Mouse (Mus musculus): Measurements from ENCODE around the gene Psmc1.

The Psmc1 gene

GRCm38 (mm10) chr12:100109986-100110696 lies at the start of gene Psmc1:
Gene Psmc1 (plus strand): TSS chr12:100110154.
- DNase-seq (ENCODE audit: low read depth, low spot score), result peak; percentile 95

- no peak for DNase-seq (ENCODE audit: low read depth, low spot score)
These were observed 48.9 kb upstream of the Psmc1 start for GRCm38 (mm10) chr12:100061071-100061470.

GRCm38 (mm10) chr12:100061826-100062225 lies 48.1 kb upstream of the Psmc1 start:
- DNase-seq (ENCODE audit: low read depth, low spot score), result no peak

- DNase-seq (ENCODE audit: low read depth, low spot score), result no peak
These were observed 47.4 kb upstream of the Psmc1 start for GRCm38 (mm10) chr12:100062584-100062983.

GRCm38 (mm10) chr12:100065109-100065508 lies 44.8 kb upstream of the Psmc1 start:
- no peak for DNase-seq (ENCODE audit: low read depth, low spot score)

- DNase-seq (ENCODE audit: low read depth, low spot score), result no peak
These were observed 42.5 kb upstream of the Psmc1 start for GRCm38 (mm10) chr12:100067477-100067876.

- peak; percentile 43 for DNase-seq (ENCODE audit: low read depth, low spot score)
These were observed 36.7 kb upstream of the Psmc1 start for GRCm38 (mm10) chr12:100073201-100073672.

GRCm38 (mm10) chr12:100075715-100076114 lies 34.2 kb upstream of the Psmc1 start:
- DNase-seq (ENCODE audit: low read depth, low spot score), result no peak

GRCm38 (mm10) chr12:100079636-100080286 lies 30.2 kb upstream of the Psmc1 start:
- no peak for DNase-seq (ENCODE audit: low read depth, low spot score)

GRCm38 (mm10) chr12:100088026-100088425 lies 21.9 kb upstream of the Psmc1 start:
- DNase-seq (ENCODE audit: low read depth, low spot score), result no peak

- DNase-seq (ENCODE audit: low read depth, low spot score), result no peak
These were observed 20.7 kb upstream of the Psmc1 start for GRCm38 (mm10) chr12:100089265-100089664.

- DNase-seq (ENCODE audit: low read depth, low spot score), result no peak
These were observed 19.2 kb upstream of the Psmc1 start for GRCm38 (mm10) chr12:100090750-100091149.

GRCm38 (mm10) chr12:100093046-100093445 lies 16.9 kb upstream of the Psmc1 start:
- no peak for DNase-seq (ENCODE audit: low read depth, low spot score)

- no peak for DNase-seq (ENCODE audit: low read depth, low spot score)
These were observed 9.8 kb upstream of the Psmc1 start for GRCm38 (mm10) chr12:100099971-100100706.

GRCm38 (mm10) chr12:100100707-100101030 lies 9.3 kb upstream of the Psmc1 start:
- no peak for DNase-seq (ENCODE audit: low read depth, low spot score)

- DNase-seq (ENCODE audit: low read depth, low spot score), result no peak
These were observed 8.3 kb upstream of the Psmc1 start for GRCm38 (mm10) chr12:100101651-100102050.

GRCm38 (mm10) chr12:100104530-100104929 lies 5.4 kb upstream of the Psmc1 start:
- DNase-seq (ENCODE audit: low read depth, low spot score), result no peak

GRCm38 (mm10) chr12:100106275-100106895 lies 3.6 kb upstream of the Psmc1 start:
- peak; percentile 84 for DNase-seq (ENCODE audit: low read depth, low spot score)

- DNase-seq (ENCODE audit: low read depth, low spot score), result no peak
These were observed 2.5 kb upstream of the Psmc1 start for GRCm38 (mm10) chr12:100107436-100107835.

GRCm38 (mm10) chr12:100115982-100116381 lies 6.0 kb downstream of the Psmc1 start:
- no peak for DNase-seq (ENCODE audit: low read depth, low spot score)

GRCm38 (mm10) chr12:100122921-100123381 lies 13.0 kb downstream of the Psmc1 start:
- DNase-seq (ENCODE audit: low read depth, low spot score), result no peak

GRCm38 (mm10) chr12:100123476-100123875 lies 13.5 kb downstream of the Psmc1 start:
- no peak for DNase-seq (ENCODE audit: low read depth, low spot score)

Data from ZHBTc4 (cell line).